Mouse (Mus musculus): ENCODE measurements around the gene Olfr784.
A peak's percentile ranks its signal among the peaks of the same experiment; 100 is the strongest.
"Not testable (repeated sequence)": the region's sequence is repeated elsewhere in the genome, so short reads cannot be mapped to it uniquely, and the experiment has no call there.

Gene Olfr784

GRCm38 (mm10) chr10:129383783-129384182 is at the start of gene Olfr784:
Olfr784 (plus strand) TSS chr10:129384083.
- DNase-seq (ENCODE audit: low read depth, low spot score) = no peak

GRCm38 (mm10) chr10:129348550-129348949 is 35.3 kb upstream of the Olfr784 start, which contains the start of gene Olfr782:
Olfr782 (plus strand) TSS chr10:129348850.
- no peak for DNase-seq (ENCODE audit: low read depth, low spot score)

GRCm38 (mm10) chr10:129352475-129352874 is 31.4 kb upstream of the Olfr784 start:
- DNase-seq (ENCODE audit: low read depth, low spot score) = not testable (repeated sequence)

GRCm38 (mm10) chr10:129356496-129356895 is 27.4 kb upstream of the Olfr784 start:
- peak; percentile 53 for DNase-seq (ENCODE audit: low read depth, low spot score)

DNA sequence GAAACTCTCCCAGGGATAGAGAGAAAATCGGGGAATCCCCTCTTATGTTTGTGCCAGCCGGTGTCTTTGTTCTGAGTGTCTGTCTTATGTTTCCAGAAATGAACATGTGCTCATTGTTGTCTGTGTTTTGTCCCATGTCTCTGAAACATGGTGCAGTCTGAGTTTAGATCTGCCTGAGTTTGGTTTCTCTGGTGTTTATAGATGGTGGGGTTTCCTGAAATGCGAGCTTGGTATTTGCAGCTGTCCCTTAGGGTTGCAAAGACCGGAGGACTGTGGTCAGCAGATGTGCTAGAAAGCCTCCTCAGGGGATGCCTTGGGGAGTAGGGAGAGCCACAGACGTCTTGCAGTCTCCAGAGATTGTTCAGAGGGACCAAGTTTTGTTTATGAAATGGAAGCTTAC is 26.6 kb upstream of the Olfr784 start:
- DNase-seq (ENCODE audit: low read depth, low spot score) = no peak

DNA sequence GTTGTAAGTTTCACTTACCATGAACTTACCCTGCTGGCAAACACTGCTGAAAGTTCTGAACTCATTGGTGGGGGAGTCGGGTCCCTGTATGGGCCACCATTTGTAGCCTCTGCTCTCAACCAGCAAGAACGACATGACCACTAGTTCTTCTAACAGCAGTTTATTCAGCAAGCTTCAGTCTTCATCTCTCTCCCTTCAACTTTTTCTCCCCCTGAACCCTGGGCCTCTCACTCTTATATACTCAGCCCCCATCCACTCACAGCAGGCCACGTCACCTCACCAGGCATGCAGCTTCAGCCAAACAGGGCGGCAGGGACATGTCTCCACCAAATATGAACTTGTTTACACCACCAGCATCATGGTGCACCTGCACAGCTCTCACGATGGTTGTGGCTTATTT is 9.8 kb upstream of the Olfr784 start:
- not testable (repeated sequence) for DNase-seq (ENCODE audit: low read depth, low spot score)

- peak; percentile 68 for DNase-seq (ENCODE audit: low read depth, low spot score)
Observed at GRCm38 (mm10) chr10:129400892-129401291, 17.0 kb downstream of the Olfr784 start.

DNA sequence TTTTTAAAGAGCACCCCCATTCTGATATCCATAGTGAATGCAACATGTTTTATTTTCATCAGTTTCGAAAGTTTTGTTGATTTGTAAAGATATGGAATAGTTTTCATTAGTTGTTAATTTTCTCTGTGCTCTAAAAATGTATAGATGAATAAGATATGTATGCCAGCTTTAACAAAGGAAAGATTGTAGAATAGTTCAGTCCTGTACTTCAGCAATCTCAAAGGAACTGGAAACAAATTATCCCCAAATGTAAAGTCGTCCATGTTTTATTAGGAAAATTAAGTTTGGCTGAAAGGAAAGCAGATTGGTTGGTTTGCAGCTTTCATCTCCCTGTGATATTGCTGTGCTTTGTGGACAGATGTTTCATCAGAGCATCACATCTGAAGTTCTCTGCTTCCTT is 21.2 kb downstream of the Olfr784 start, which contains the start of gene Olfr785:
TSS of gene Olfr785 (plus strand) at position 301 of the 400 bp plus-strand sequence.
- DNase-seq (ENCODE audit: low read depth, low spot score) = no peak

- DNase-seq (ENCODE audit: low read depth, low spot score) = no peak
Observed at GRCm38 (mm10) chr10:129427006-129427405, 43.1 kb downstream of the Olfr784 start, which contains the start of gene Olfr786. Olfr786 (plus strand) TSS chr10:129427306.

Measured in ES-CJ7 (cell line).